Mouse (Mus musculus): Measurements from ENCODE around the gene Nudt9. TPM values are rescaled to one million over a fixed set of nuclear protein-coding genes. Genes with fewer than 3 reads are reported as not detected.

The Nudt9 gene
- 56.6 and 61.3 TPM in 2 replicates for polyA plus RNA-seq (2015; fragmentation: Nextera tagmentation; extraction: Ambion mirVana)

- Histone ChIP-seq H3K4me3 (peak within 1 kb of the TSS; percentile 71), H3K4me1 (peaks cover 17% of the 10 kb centered on the region), H3K4me2 (replicated peaks) (peak within 1 kb of the TSS; percentile 62), H3K9me3 (no peaks in the 10 kb centered on the region), H3K9ac (replicated peaks) (peak within 1 kb of the TSS; percentile 76), H3K36me3 (peaks cover 11% of the 10 kb centered on the region), H3K27me3 (no peaks in the 10 kb centered on the region), H3K27ac (replicated peaks) (peak within 1 kb of the TSS; percentile 79)
- 6% methylated on average over 84 of the region's 90 CpGs for WGBS
- ATAC-seq (replicated peaks), result peak; percentile 99
Observed at GRCm38 (mm10) chr5:104046256-104047199, at the start of gene Nudt9. Gene Nudt9, plus strand, starts transcription at chr5:104046306.

DNA sequence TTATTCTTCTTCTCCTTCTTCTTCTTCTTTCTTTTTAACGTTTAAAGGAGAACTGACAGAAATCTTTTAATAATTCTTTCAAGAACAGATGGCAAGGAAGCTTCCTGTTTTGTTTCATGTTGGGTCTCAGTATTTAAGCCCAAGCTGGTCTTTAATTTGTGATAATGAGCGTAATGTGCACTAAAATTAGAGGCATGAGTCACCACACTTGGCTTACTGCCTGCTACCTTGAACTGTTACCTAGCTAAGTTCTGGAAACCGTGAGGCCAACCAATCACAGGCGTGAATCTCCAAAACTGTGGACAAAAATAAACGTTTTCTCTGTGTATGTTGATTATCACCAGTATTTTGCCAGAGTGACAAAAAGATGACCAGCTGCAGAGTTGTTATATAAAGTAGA lies 47.4 kb upstream of the Nudt9 start:
- ATAC-seq (replicated peaks), result no peak
- Histone ChIP-seq H3K9me3 (no peaks in the 10 kb centered on the region), H3K27ac (replicated peaks) (no peak overlapping the region), H3K4me2 (replicated peaks) (no peak overlapping the region), H3K4me3 (no peak overlapping the region), H3K9ac (replicated peaks) (no peak overlapping the region), H3K27me3 (no peaks in the 10 kb centered on the region), H3K36me3 (no peaks in the 10 kb centered on the region), H3K4me1 (peaks cover 2% of the 10 kb centered on the region; the same call in 1 of the 2 replicates)
- 50% methylated on average over 5 of the region's 5 CpGs for WGBS

DNA sequence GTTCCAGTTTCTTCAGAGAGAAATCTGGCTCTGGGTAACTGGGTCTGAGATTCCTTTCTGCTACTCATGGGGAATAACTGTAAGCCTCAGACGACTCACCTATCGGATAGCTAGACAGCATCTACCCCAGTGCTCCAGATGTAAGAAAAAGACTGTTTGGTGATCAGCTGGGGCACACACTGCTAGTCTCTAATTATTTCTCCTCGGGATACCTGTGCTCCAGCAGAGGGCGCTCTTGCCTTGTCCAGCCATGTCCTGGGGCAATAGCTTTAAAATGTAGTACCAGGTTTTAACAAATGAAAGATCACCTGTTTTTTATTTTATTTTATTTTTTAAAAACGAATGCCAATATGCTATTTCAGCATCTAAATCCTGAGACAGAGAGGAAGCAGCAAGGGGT lies 46.4 kb upstream of the Nudt9 start:
- H3K27ac ChIP-seq (replicated peaks), result no peak overlapping the region
- no peak overlapping the region for H3K4me3 ChIP-seq
- no peak overlapping the region for H3K9ac ChIP-seq (replicated peaks)
- peaks cover 2% of the 10 kb centered on the region; the same call in 1 of the 2 replicates for H3K4me1 ChIP-seq
- ATAC-seq (replicated peaks), result peak; percentile 68
- H3K9me3 ChIP-seq, result no peaks in the 10 kb centered on the region
- no peaks in the 10 kb centered on the region for H3K36me3 ChIP-seq
- 9% methylated on average over 5 of the region's 5 CpGs for WGBS
- no peak overlapping the region for H3K4me2 ChIP-seq (replicated peaks)
- H3K27me3 ChIP-seq, result no peaks in the 10 kb centered on the region

DNA sequence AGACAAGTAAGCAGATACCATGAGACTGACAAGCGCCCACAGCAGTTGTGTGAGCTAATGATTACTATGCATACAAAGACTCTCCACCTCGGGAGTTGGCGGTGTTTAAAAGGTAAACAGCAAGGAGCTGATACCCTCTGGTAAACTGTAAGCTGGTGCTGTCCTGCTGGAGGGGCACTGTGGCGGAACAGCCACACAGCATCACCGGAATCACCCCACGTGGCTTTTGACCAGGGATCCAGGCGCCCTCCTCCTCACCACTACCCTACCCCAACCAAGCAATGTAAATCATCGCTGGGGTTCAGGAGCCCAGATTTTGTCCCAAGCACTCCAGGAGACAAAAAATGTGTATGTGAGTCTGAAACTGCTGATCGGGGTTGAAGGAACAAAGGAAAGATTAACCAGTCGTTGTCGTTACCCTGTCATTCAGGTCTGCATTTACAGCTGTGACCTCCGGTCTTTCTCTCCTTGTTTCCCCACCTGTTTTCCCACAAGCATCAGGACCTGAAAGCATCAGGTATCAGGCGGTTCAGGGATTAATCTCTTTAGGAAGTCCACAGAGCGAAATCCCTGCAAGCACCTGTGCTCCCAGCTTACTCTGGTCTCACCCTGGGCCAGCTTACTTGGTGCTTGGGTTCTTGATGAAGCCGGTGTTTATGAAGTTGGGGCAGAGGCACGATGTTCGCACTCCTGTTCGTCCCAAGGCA lies 43.4 kb upstream of the Nudt9 start:
- Histone ChIP-seq H3K27ac (replicated peaks) (no peak overlapping the region), H3K27me3 (no peaks in the 10 kb centered on the region), H3K4me1 (peaks cover 2% of the 10 kb centered on the region; the same call in 1 of the 2 replicates), H3K4me3 (peak overlapping the region; percentile 12; the same call in 1 of the 2 replicates), H3K4me2 (replicated peaks) (peak overlapping the region; percentile 14), H3K9ac (replicated peaks) (no peak overlapping the region), H3K36me3 (no peaks in the 10 kb centered on the region), H3K9me3 (no peaks in the 10 kb centered on the region)
- ATAC-seq (replicated peaks), result no peak
- WGBS, result 19% methylated on average over 18 of the region's 18 CpGs

- Histone ChIP-seq H3K9me3 (no peaks in the 10 kb centered on the region), H3K9ac (replicated peaks) (no peak overlapping the region), H3K4me3 (no peak overlapping the region), H3K27me3 (no peaks in the 10 kb centered on the region), H3K36me3 (no peaks in the 10 kb centered on the region), H3K27ac (replicated peaks) (no peak overlapping the region), H3K4me2 (replicated peaks) (peak overlapping the region; percentile 14), H3K4me1 (peaks cover 2% of the 10 kb centered on the region; the same call in 1 of the 2 replicates)
- no peak for ATAC-seq (replicated peaks)
- 47% methylated on average over 15 of the region's 15 CpGs for WGBS
Observed at GRCm38 (mm10) chr5:104003256-104003931, 42.7 kb upstream of the Nudt9 start.

GRCm38 (mm10) chr5:104003955-104004354 lies 42.2 kb upstream of the Nudt9 start:
- no peak overlapping the region for H3K4me2 ChIP-seq (replicated peaks)
- no peak overlapping the region for H3K4me3 ChIP-seq
- no peak overlapping the region for H3K9ac ChIP-seq (replicated peaks)
- H3K27me3 ChIP-seq, result no peaks in the 10 kb centered on the region
- H3K4me1 ChIP-seq, result peaks cover 2% of the 10 kb centered on the region; the same call in 1 of the 2 replicates
- ATAC-seq (replicated peaks), result no peak
- no peaks in the 10 kb centered on the region for H3K36me3 ChIP-seq
- H3K27ac ChIP-seq (replicated peaks), result no peak overlapping the region
- no peaks in the 10 kb centered on the region for H3K9me3 ChIP-seq
- 88% methylated on average over 2 of the region's 2 CpGs for WGBS

- ATAC-seq (replicated peaks), result no peak
- no peaks in the 10 kb centered on the region for H3K9me3 ChIP-seq
- no peak overlapping the region for H3K9ac ChIP-seq (replicated peaks)
- WGBS, result 58% methylated on average over 3 of the region's 3 CpGs
- H3K4me2 ChIP-seq (replicated peaks), result no peak overlapping the region
- no peaks in the 10 kb centered on the region for H3K36me3 ChIP-seq
- H3K4me3 ChIP-seq, result no peak overlapping the region
- H3K27ac ChIP-seq (replicated peaks), result no peak overlapping the region
- H3K27me3 ChIP-seq, result no peaks in the 10 kb centered on the region
- peaks cover 2% of the 10 kb centered on the region; the same call in 1 of the 2 replicates for H3K4me1 ChIP-seq
Observed at GRCm38 (mm10) chr5:104006811-104007210, 39.3 kb upstream of the Nudt9 start.

GRCm38 (mm10) chr5:104007801-104008200 lies 38.3 kb upstream of the Nudt9 start:
- ATAC-seq (replicated peaks), result no peak
- no peaks in the 10 kb centered on the region for H3K36me3 ChIP-seq
- H3K4me2 ChIP-seq (replicated peaks), result no peak overlapping the region
- H3K4me1 ChIP-seq, result no peaks in the 10 kb centered on the region
- no peak overlapping the region for H3K27ac ChIP-seq (replicated peaks)
- no peak overlapping the region for H3K9ac ChIP-seq (replicated peaks)
- no peaks in the 10 kb centered on the region for H3K9me3 ChIP-seq
- no peak overlapping the region for H3K4me3 ChIP-seq
- 72% methylated on average over 5 of the region's 5 CpGs for WGBS
- H3K27me3 ChIP-seq, result no peaks in the 10 kb centered on the region

DNA sequence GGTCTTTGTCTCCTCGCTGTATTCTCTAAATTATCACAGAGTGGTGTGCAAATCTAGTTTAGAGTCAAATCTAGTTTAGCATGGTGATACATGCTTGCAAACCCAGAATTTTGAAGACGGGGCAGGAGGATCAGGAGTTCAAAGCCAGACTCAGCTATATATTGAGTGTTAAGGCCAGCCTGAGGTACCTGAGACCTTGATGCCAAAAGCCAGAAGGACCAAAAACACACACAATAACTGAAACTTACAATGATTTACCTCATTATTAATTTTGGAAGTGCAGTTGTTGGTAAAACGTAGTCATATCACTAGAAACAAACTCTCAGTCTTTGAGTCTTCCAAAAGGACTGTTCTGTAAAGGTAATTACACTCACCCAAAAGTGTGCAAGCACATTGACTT lies 36.7 kb upstream of the Nudt9 start:
- Histone ChIP-seq H3K4me2 (replicated peaks) (no peak overlapping the region), H3K4me1 (no peaks in the 10 kb centered on the region), H3K27ac (replicated peaks) (no peak overlapping the region), H3K4me3 (no peak overlapping the region), H3K27me3 (no peaks in the 10 kb centered on the region), H3K9me3 (no peaks in the 10 kb centered on the region), H3K9ac (replicated peaks) (no peak overlapping the region), H3K36me3 (no peaks in the 10 kb centered on the region)
- no peak for ATAC-seq (replicated peaks)
- WGBS, result 93% methylated on average over 3 of the region's 3 CpGs

DNA sequence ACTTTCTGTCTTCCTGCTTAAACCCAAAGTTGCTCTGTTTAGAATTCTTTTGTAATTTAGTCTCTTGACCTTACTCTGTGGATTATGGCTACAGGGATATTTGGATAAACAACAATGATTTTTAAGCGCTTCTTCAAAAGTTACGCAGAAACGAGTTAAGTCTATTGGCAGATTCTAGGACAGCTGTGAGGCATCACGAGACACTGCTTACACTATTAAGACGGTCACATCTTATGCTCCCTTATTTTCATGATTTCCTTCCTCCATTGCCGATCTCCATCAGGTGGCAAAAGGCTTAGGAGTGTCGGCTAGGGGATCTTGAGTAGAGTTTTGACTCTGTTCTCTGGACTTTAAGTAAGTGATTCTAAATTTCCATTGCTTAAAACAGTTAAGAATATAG lies 35.8 kb upstream of the Nudt9 start:
- H3K9me3 ChIP-seq, result no peaks in the 10 kb centered on the region
- H3K36me3 ChIP-seq, result no peaks in the 10 kb centered on the region
- no peak for ATAC-seq (replicated peaks)
- H3K4me1 ChIP-seq, result no peaks in the 10 kb centered on the region
- H3K9ac ChIP-seq (replicated peaks), result no peak overlapping the region
- WGBS, result 96% methylated on average over 7 of the region's 7 CpGs
- no peak overlapping the region for H3K4me2 ChIP-seq (replicated peaks)
- no peak overlapping the region for H3K4me3 ChIP-seq
- no peak overlapping the region for H3K27ac ChIP-seq (replicated peaks)
- no peaks in the 10 kb centered on the region for H3K27me3 ChIP-seq

DNA sequence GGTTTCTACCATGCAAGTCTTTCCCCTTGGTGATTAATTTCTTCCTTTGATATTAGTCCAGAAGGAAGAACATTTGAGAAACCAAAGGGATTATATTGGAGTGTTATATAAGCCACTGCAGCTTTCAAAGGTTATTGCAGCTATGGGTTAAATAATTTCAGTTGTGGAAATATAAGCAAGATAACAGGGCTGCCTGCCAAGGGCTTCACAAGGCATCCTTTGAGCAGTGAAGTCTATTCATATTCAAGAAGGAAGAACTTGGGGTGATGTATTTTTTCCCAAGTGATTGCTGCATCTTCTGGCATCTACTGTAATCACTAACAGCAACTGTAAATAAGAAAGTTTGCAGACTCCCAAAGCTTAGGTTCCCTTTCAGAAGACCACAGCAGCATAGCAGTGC lies 34.7 kb upstream of the Nudt9 start:
- Histone ChIP-seq H3K9ac (replicated peaks) (no peak overlapping the region), H3K36me3 (no peaks in the 10 kb centered on the region)
- ATAC-seq (replicated peaks), result no peak

More for the DNA sequence above, 34.7 kb upstream of the Nudt9 start:
- H3K4me1 ChIP-seq, result no peaks in the 10 kb centered on the region
- no peaks in the 10 kb centered on the region for H3K9me3 ChIP-seq
- no peaks in the 10 kb centered on the region for H3K27me3 ChIP-seq
- H3K4me2 ChIP-seq (replicated peaks), result no peak overlapping the region
- H3K27ac ChIP-seq (replicated peaks), result no peak overlapping the region
- H3K4me3 ChIP-seq, result no peak overlapping the region

Measured in forebrain, embryonic 15.5 days (tissue).